Mouse (Mus musculus) kidney, embryonic 16.5 days (tissue): ENCODE measurements at regions not wholly inside any gene's neighbourhood (a gene's known extent, or its start where the extent isn't known, plus 50 kb on each side); places are given as distances from the start of the nearest gene placed in this dataset.
"Not testable (repeated sequence)": the region's sequence is repeated elsewhere in the genome, so short reads cannot be mapped to it uniquely, and the experiment has no call there.

Source experiments
- ATAC-seq: fragments of 200-750 bp; cut with Nextera tagmentation; 2 replicates; pipeline ENCODE4 v1.8.0; 2017; ENCODE audit warnings: moderate TSS enrichment; ENCODE audit not compliant: low FRiP score, low TSS enrichment
- H3K27ac ChIP-seq: fragments of 300-500 bp; sonication (generic); 2 replicates; pipeline ENCODE4 v1.5.1; 2014; ENCODE audit warnings: low read length
- H3K27me3 ChIP-seq: fragments of 300-500 bp; sonication (generic); 2 replicates; pipeline ENCODE4 v1.6.1; 2014; ENCODE audit warnings: low read length, control low read depth, mixed read lengths; ENCODE audit not compliant: insufficient read depth
- H3K36me3 ChIP-seq: fragments of 300-500 bp; sonication (generic); 2 replicates; pipeline ENCODE4 v1.6.1; 2014; ENCODE audit warnings: low read length, control low read depth, mixed read lengths; ENCODE audit not compliant: insufficient read depth
- H3K4me1 ChIP-seq: fragments of 300-500 bp; sonication (generic); 2 replicates; pipeline ENCODE4 v1.6.1; 2014; ENCODE audit warnings: low read length, control low read depth, mixed read lengths; ENCODE audit not compliant: insufficient read depth
- H3K4me2 ChIP-seq: fragments of 300-500 bp; sonication (generic); replicated peaks from 2 replicates; pipeline ENCODE4 v1.6.1; 2014; ENCODE audit warnings: low read depth, low read length
- H3K4me3 ChIP-seq: fragments of 300-500 bp; sonication (generic); 2 replicates; pipeline ENCODE4 v1.5.1; 2014; ENCODE audit warnings: mild to moderate bottlenecking, low read length
- H3K9ac ChIP-seq: fragments of 300-500 bp; sonication (generic); replicated peaks from 2 replicates; pipeline ENCODE4 v1.6.1; 2014; ENCODE audit warnings: low read length
- H3K9me3 ChIP-seq: fragments of 300-500 bp; sonication (generic); 2 replicates; pipeline ENCODE4 v1.6.1; 2016; ENCODE audit warnings: low read length, control low read depth
- WGBS: fragments of 180-500 bp; shearing (Covaris S2); extraction: QIAGEN DNeasy Blood & Tissue Kit; methylation state at CpG from one replicate; pipeline ENCODE4 v1.1.7; 2014; 5-methylcytosine and 5-hydroxymethylcytosine counted together

- Histone ChIP-seq H3K4me3 (no peak overlapping the region), H3K4me1 (no peaks in the 10 kb centered on the region), H3K4me2 (no peak overlapping the region), H3K9ac (no peak overlapping the region), H3K36me3 (no peaks in the 10 kb centered on the region), H3K27me3 (no peaks in the 10 kb centered on the region), H3K9me3 (no peaks in the 10 kb centered on the region), H3K27ac (no peak overlapping the region)
- 89% methylated on average over 1 of the region's 1 CpGs for WGBS
- ATAC-seq: no peak
Measured at GRCm38 (mm10) chr8:97260964-97261363, 1372.6 kb upstream of the Got2 start.

- H3K4me2 ChIP-seq: no peak overlapping the region
- no peak overlapping the region for H3K4me3 ChIP-seq
- H3K36me3 ChIP-seq: no peaks in the 10 kb centered on the region
- H3K9me3 ChIP-seq: no peaks in the 10 kb centered on the region
- peaks cover 9% of the 10 kb centered on the region for H3K4me1 ChIP-seq
- no peak overlapping the region for H3K27ac ChIP-seq
- no peaks in the 10 kb centered on the region for H3K27me3 ChIP-seq
- H3K9ac ChIP-seq: no peak overlapping the region
- ATAC-seq: no peak
Measured at GRCm38 (mm10) chr8:97254169-97254568, 1365.8 kb upstream of the Got2 start.

- ATAC-seq: peak; percentile 82
- Histone ChIP-seq H3K4me2 (no peak overlapping the region), H3K4me1 (peaks cover 9% of the 10 kb centered on the region), H3K4me3 (no peak overlapping the region), H3K36me3 (no peaks in the 10 kb centered on the region), H3K9me3 (no peaks in the 10 kb centered on the region), H3K27me3 (no peaks in the 10 kb centered on the region), H3K27ac (0 out of 2 replicates have a peak overlapping the region, but pooled peaks have one; percentile 61), H3K9ac (no peak overlapping the region)
- WGBS: 67% methylated on average over 3 of the region's 3 CpGs
Measured at GRCm38 (mm10) chr8:97252232-97252631, 1363.9 kb upstream of the Got2 start.

- Histone ChIP-seq H3K4me3 (no peak overlapping the region), H3K27me3 (no peaks in the 10 kb centered on the region), H3K4me1 (peaks cover 9% of the 10 kb centered on the region), H3K9ac (no peak overlapping the region), H3K36me3 (no peaks in the 10 kb centered on the region), H3K9me3 (no peaks in the 10 kb centered on the region), H3K27ac (peak overlapping the region; percentile 72), H3K4me2 (no peak overlapping the region)
- peak; percentile 65 for ATAC-seq
- WGBS: 23% methylated on average over 5 of the region's 5 CpGs
Measured at GRCm38 (mm10) chr8:97251458-97251865, 1363.1 kb upstream of the Got2 start.

DNA sequence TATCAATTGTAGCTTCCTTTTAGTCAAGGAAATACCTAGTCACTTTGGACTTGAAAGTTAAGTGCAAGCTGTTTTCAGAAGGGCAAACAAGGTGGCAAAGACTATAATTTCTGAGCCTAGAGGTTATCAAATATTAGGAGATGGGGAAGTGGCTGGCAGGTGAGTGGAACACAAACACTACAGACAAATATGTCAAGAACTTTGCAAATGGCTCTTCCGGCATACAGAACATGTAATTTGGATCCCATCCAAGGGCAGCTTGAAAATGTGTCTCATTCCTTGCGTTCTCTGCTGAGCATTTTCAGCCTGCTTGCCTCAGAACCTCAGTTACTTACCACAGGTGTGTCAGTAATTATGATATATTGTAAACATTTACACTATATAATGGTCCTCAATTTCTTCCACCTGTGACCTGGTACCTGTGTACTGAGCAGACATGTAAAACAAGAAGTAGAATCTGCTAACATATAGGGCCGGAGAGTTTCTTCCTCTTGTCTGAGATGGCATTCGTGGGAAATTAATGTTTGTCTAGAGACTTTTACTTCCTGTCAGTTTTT, 1346.3 kb upstream of the Got2 start:
- no peak overlapping the region for H3K4me2 ChIP-seq
- H3K36me3 ChIP-seq: no peaks in the 10 kb centered on the region
- H3K9me3 ChIP-seq: no peaks in the 10 kb centered on the region
- no peak overlapping the region for H3K4me3 ChIP-seq
- H3K9ac ChIP-seq: no peak overlapping the region
- no peaks in the 10 kb centered on the region for H3K4me1 ChIP-seq
- WGBS: 74% methylated on average over 4 of the region's 4 CpGs
- H3K27ac ChIP-seq: no peak overlapping the region
- no peaks in the 10 kb centered on the region for H3K27me3 ChIP-seq
- ATAC-seq: no peak

- Histone ChIP-seq H3K27ac (no peak overlapping the region), H3K4me2 (no peak overlapping the region), H3K9me3 (no peaks in the 10 kb centered on the region), H3K4me1 (no peaks in the 10 kb centered on the region), H3K36me3 (no peaks in the 10 kb centered on the region), H3K9ac (no peak overlapping the region), H3K4me3 (no peak overlapping the region), H3K27me3 (no peaks in the 10 kb centered on the region)
- WGBS: 46% methylated on average over 2 of the region's 2 CpGs
- ATAC-seq: peak; percentile 70; the same call in 1 of the 2 replicates
Measured at GRCm38 (mm10) chr8:97232619-97233376, 1344.5 kb upstream of the Got2 start.

DNA sequence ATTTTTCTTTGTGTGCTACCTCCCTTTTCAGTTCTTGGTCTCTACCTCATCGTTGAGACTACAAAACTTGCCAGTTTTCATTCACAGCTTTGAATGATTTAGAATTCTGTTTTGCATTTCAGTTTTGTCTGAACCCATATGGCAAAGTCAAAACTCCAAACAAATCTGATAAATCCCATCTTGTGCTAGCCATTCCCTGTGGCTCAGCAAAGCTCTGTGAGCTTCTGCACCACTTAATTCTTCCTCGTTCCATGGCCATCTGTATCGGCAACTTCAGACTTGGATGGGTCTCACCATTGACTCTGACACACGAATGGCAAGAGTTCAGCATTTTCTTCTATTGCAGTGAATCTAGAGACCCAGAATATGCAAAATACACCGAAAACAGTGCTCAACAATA, 1343.3 kb upstream of the Got2 start:
- H3K4me2 ChIP-seq: no peak overlapping the region

DNA sequence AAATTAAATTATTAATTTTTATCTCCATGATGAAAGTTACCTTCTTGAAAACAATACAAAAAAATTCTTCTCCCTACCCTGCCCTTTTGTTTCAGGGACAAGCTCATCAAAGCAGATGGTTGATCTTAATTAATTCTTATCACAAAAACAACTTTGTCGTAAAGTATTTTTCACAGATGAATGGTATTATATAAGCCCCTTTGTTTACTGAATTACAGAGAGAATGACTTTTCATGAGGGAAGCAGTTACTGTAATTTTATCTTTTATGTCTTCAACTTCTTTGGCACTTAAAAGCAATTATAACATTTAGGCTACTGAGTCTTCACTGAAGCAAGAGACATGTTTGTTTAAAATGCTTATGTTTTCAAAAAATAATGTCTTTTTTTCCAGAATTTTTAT, 1303.5 kb upstream of the Got2 start:
- 91% methylated on average over 1 of the region's 1 CpGs for WGBS
- no peaks in the 10 kb centered on the region for H3K9me3 ChIP-seq
- H3K36me3 ChIP-seq: no peaks in the 10 kb centered on the region
- H3K4me1 ChIP-seq: no peaks in the 10 kb centered on the region
- no peak overlapping the region for H3K4me3 ChIP-seq
- no peak overlapping the region for H3K27ac ChIP-seq
- no peak overlapping the region for H3K9ac ChIP-seq
- no peak for ATAC-seq
- H3K27me3 ChIP-seq: no peaks in the 10 kb centered on the region
- no peak overlapping the region for H3K4me2 ChIP-seq

More for the DNA sequence above, 1343.3 kb upstream of the Got2 start:
- Histone ChIP-seq H3K27me3 (no peaks in the 10 kb centered on the region), H3K4me3 (no peak overlapping the region), H3K4me1 (no peaks in the 10 kb centered on the region), H3K9me3 (no peaks in the 10 kb centered on the region), H3K36me3 (no peaks in the 10 kb centered on the region), H3K27ac (no peak overlapping the region), H3K9ac (no peak overlapping the region)
- 90% methylated on average over 5 of the region's 5 CpGs for WGBS
- ATAC-seq: no peak

DNA sequence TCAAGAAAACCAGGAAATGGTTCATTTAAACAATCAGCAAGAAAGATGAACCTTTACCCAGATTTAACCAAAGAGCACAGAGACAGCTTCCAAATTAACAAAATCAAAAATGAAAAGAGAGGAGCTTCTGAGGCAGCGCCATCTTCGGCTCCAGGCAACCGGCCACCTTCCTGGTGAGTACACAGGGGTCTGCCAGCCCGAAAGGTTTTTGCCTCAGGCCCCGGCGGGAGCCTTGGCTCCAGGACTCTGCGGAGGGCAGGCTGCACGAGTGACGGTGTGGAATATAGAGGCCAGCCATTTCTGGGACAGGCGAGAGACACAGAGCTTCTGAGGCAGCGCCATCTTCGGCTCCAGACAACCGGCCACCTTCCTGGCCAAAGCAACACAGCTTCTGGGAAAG, 1295.5 kb upstream of the Got2 start:
- H3K9ac ChIP-seq, H3K9me3 ChIP-seq, H3K4me1 ChIP-seq, H3K36me3 ChIP-seq, H3K4me2 ChIP-seq, ATAC-seq, H3K27ac ChIP-seq, H3K27me3 ChIP-seq, H3K4me3 ChIP-seq: not testable (repeated sequence)
- 94% methylated on average over 13 of the region's 13 CpGs for WGBS

GRCm38 (mm10) chr8:97182456-97182855, 1294.1 kb upstream of the Got2 start:
- H3K27ac ChIP-seq, H3K36me3 ChIP-seq, H3K4me2 ChIP-seq, ATAC-seq, H3K4me3 ChIP-seq, H3K9ac ChIP-seq, H3K4me1 ChIP-seq, H3K9me3 ChIP-seq, H3K27me3 ChIP-seq: not testable (repeated sequence)
